Mouse (Mus musculus) MEL (cell line): ENCODE data around the gene Iqcd.

Experiments
- BHLHE40 ChIP-seq: IDR thresholded peaks from 2 replicates; pipeline ENCODE4 v1.6.1; 2012; ENCODE audit warnings: low read depth, mild to moderate bottlenecking, inconsistent platforms, low read length, improper control_type of control experiment, borderline replicate concordance
- CTCF ChIP-seq, 3 experiments: IDR thresholded peaks in 2 of 3; conservative IDR thresholded peaks in 1 of 3; 2 replicates each; pipeline ENCODE4 v1.5.1; 2011 to 2012; ENCODE audit warnings: low read length in 3 of 3, low read depth in 2 of 3, mild to moderate bottlenecking in 2 of 3, improper control_type of control experiment in 1 of 3, inconsistent platforms in 1 of 3, mixed read lengths in 1 of 3, moderate library complexity in 1 of 3; ENCODE audit not compliant: control insufficient read depth in 1 of 3, insufficient read depth in 1 of 3, poor library complexity in 1 of 3, severe bottlenecking in 1 of 3
- GABPA ChIP-seq: IDR thresholded peaks from 2 replicates; pipeline ENCODE4 v1.6.1; 2012; ENCODE audit warnings: low read depth, mild to moderate bottlenecking, inconsistent platforms, low read length, improper control_type of control experiment, moderate library complexity
- KAT2A ChIP-seq: conservative IDR thresholded peaks from 2 replicates; pipeline ENCODE4 v1.6.1; 2012; ENCODE audit warnings: low read depth, low read length, improper control_type of control experiment, inconsistent platforms
- MYC ChIP-seq: IDR thresholded peaks from 2 replicates; pipeline ENCODE4 v1.6.1; 2011; ENCODE audit warnings: low read depth, mild to moderate bottlenecking, low read length, improper control_type of control experiment, moderate library complexity
- POLR2A ChIP-seq, 2 experiments: IDR thresholded peaks; 2 replicates each; pipeline ENCODE4 v1.6.1; 2011 to 2012; ENCODE audit warnings: low read length in 2 of 2, mild to moderate bottlenecking in 2 of 2, control low read depth in 1 of 2, improper control_type of control experiment in 1 of 2, low read depth in 1 of 2, moderate library complexity in 1 of 2; ENCODE audit not compliant: control insufficient read depth in 1 of 2, insufficient read depth in 1 of 2, poor library complexity in 1 of 2
- RAD21 ChIP-seq: IDR thresholded peaks from 2 replicates; pipeline ENCODE4 v1.6.1; 2011; ENCODE audit warnings: mild to moderate bottlenecking, low read depth, low read length, improper control_type of control experiment
- TAL1 ChIP-seq: IDR thresholded peaks from 2 replicates; pipeline ENCODE4 v1.6.1; 2012; ENCODE audit warnings: mild to moderate bottlenecking, inconsistent platforms, low read length, moderate library complexity, mixed read lengths
- USF1 ChIP-seq: IDR thresholded peaks from 2 replicates; pipeline ENCODE4 v1.6.1; 2014; ENCODE audit warnings: low read depth, mild to moderate bottlenecking, inconsistent platforms, low read length, improper control_type of control experiment, moderate library complexity

DNA sequence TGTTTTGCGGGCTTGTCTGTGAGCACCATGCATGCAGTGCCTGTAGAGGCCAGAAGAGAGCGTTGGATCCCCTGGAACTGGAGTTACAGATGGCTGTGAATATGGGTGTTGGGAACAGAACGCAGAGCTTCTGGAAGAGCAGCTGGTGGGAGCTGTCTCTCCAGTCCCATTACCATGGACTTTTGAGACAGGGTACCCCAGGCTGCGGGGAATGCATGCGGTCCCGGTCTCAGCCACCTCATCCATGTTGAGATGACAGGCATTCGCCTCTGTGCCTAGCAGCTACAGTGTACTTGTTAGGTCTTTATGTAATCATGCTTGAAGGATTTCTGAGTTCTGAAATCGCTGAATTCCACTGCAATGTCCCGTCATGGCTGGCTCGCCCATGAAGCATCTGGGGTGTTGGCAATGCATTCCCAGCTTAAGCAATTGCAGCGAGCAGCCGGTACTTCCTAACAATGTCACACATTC, 67.5 kb downstream of the Iqcd start:
- TF ChIP-seq USF1 (no peak), GABPA (no peak), TAL1 (no peak), MYC (no peak), POLR2A (IDR thresholded peaks at IDR 0.05; ENCODE audit: control insufficient read depth in 1 of 2, insufficient read depth in 1 of 2, low read depth in 1 of 2, low read length in 2 of 2, poor library complexity in 1 of 2) (no peak), CTCF (IDR thresholded peaks at IDR 0.05 in 2 of 3, conservative IDR thresholded peaks at IDR 0.05 in 1 of 3; ENCODE audit: control insufficient read depth in 1 of 3, insufficient read depth in 1 of 3, low read depth in 2 of 3, low read length in 3 of 3, poor library complexity in 1 of 3, severe bottlenecking in 1 of 3) (no peak), BHLHE40 (no peak), RAD21 (no peak), KAT2A (no peak)
